Mouse (Mus musculus) G1E (cell line): ENCODE measurements around the gene Errfi1.

Experiments used
- CTCF ChIP-seq: IDR thresholded peaks from 2 replicates; pipeline ENCODE4 v1.5.1; 2012; ENCODE audit warnings: low read depth, low read length, inconsistent platforms, mixed read lengths
- GATA1 ChIP-seq: IDR thresholded peaks from 2 replicates; pipeline ENCODE4 v1.6.1; 2012; ENCODE audit warnings: borderline replicate concordance, low read length, inconsistent platforms, mixed read lengths
- GATA2 ChIP-seq: IDR thresholded peaks from 2 replicates; pipeline ENCODE4 v1.6.1; 2012; ENCODE audit warnings: low read depth, low read length, inconsistent platforms, borderline replicate concordance
- POLR2AphosphoS5 ChIP-seq: IDR thresholded peaks from 2 replicates; pipeline ENCODE4 v1.6.1; 2012; ENCODE audit warnings: low read depth, low read length, inconsistent platforms; ENCODE audit not compliant: insufficient replicate concordance
- TAL1 ChIP-seq: conservative IDR thresholded peaks from 2 replicates; pipeline ENCODE4 v1.6.1; 2012; ENCODE audit warnings: low read depth, low read length, inconsistent platforms, mixed read lengths

- TF ChIP-seq GATA1 (no peak), CTCF (no peak), TAL1 (no peak), POLR2AphosphoS5 (no peak), GATA2 (no peak)
Observed at GRCm38 (mm10) chr4:150889273-150889954, 35.7 kb downstream of the Errfi1 start.
